Mouse (Mus musculus): ENCODE measurements around the gene Ctnnal1. TPM values are rescaled to one million over a fixed set of nuclear protein-coding genes. Genes with fewer than 3 reads are reported as not detected.

Ctnnal1 gene
- 33.9 and 34.5 TPM in 2 replicates for polyA plus RNA-seq (2012; rRNA removed)

GRCm38 (mm10) chr4:56865003-56865511 lies at the start of gene Ctnnal1:
TSS of gene Ctnnal1 (minus strand) at chr4:56865188.
- WGBS = under 1% methylated on average over 44 of the region's 45 CpGs
- H3K4me3 ChIP-seq (replicated peaks; ENCODE audit: insufficient read depth, low read depth, low read length) = peak within 1 kb of the TSS; percentile 75
- DNase-seq = peak; percentile 93 to 94
- no peaks in the 10 kb centered on the region for H3K27me3 ChIP-seq (ENCODE audit: control insufficient read depth, insufficient read depth, low read length)
- H3K27ac ChIP-seq (ENCODE audit: insufficient read depth, low read length) = peak within 1 kb of the TSS; percentile 67
- TF ChIP-seq POLR2A (IDR thresholded peaks at IDR 0.05; ENCODE audit: borderline replicate concordance, insufficient read depth, low read length) (peak; percentile 74), CTCF (IDR thresholded peaks at IDR 0.05; ENCODE audit: borderline replicate concordance, insufficient read depth, low read depth, low read length) (no peak)
- H3K4me1 ChIP-seq (ENCODE audit: control insufficient read depth, insufficient read depth, low read length) = peaks cover 15% of the 10 kb centered on the region

GRCm38 (mm10) chr4:56914761-56915160 lies 49.8 kb upstream of the Ctnnal1 start:
- H3K27ac ChIP-seq (ENCODE audit: insufficient read depth, low read length) = no peak overlapping the region
- 89% methylated on average over 1 of the region's 1 CpGs for WGBS
- no peaks in the 10 kb centered on the region for H3K4me1 ChIP-seq (ENCODE audit: control insufficient read depth, insufficient read depth, low read length)
- no peaks in the 10 kb centered on the region for H3K27me3 ChIP-seq (ENCODE audit: control insufficient read depth, insufficient read depth, low read length)
- TF ChIP-seq CTCF (IDR thresholded peaks at IDR 0.05; ENCODE audit: borderline replicate concordance, insufficient read depth, low read depth, low read length) (no peak), POLR2A (IDR thresholded peaks at IDR 0.05; ENCODE audit: borderline replicate concordance, insufficient read depth, low read length) (no peak)
- H3K4me3 ChIP-seq (replicated peaks; ENCODE audit: insufficient read depth, low read depth, low read length) = no peak overlapping the region
- DNase-seq = no peak

GRCm38 (mm10) chr4:56914338-56914737 lies 49.4 kb upstream of the Ctnnal1 start:
- WGBS = 93% methylated on average over 6 of the region's 6 CpGs
- TF ChIP-seq CTCF (IDR thresholded peaks at IDR 0.05; ENCODE audit: borderline replicate concordance, insufficient read depth, low read depth, low read length) = no peak
- no peak for TF ChIP-seq POLR2A (IDR thresholded peaks at IDR 0.05; ENCODE audit: borderline replicate concordance, insufficient read depth, low read length)
- Histone ChIP-seq H3K4me3 (replicated peaks; ENCODE audit: insufficient read depth, low read depth, low read length) (no peak overlapping the region), H3K27me3 (ENCODE audit: control insufficient read depth, insufficient read depth, low read length) (no peaks in the 10 kb centered on the region), H3K4me1 (ENCODE audit: control insufficient read depth, insufficient read depth, low read length) (no peaks in the 10 kb centered on the region), H3K27ac (ENCODE audit: insufficient read depth, low read length) (no peak overlapping the region)
- DNase-seq = no peak

GRCm38 (mm10) chr4:56912382-56913001 lies 47.5 kb upstream of the Ctnnal1 start:
- TF ChIP-seq POLR2A (IDR thresholded peaks at IDR 0.05; ENCODE audit: borderline replicate concordance, insufficient read depth, low read length) = no peak
- no peak for TF ChIP-seq CTCF (IDR thresholded peaks at IDR 0.05; ENCODE audit: borderline replicate concordance, insufficient read depth, low read depth, low read length)
- Histone ChIP-seq H3K4me3 (replicated peaks; ENCODE audit: insufficient read depth, low read depth, low read length) (no peak overlapping the region), H3K4me1 (ENCODE audit: control insufficient read depth, insufficient read depth, low read length) (no peaks in the 10 kb centered on the region), H3K27ac (ENCODE audit: insufficient read depth, low read length) (no peak overlapping the region), H3K27me3 (ENCODE audit: control insufficient read depth, insufficient read depth, low read length) (no peaks in the 10 kb centered on the region)
- 94% methylated on average over 7 of the region's 7 CpGs for WGBS
- DNase-seq = no peak

GRCm38 (mm10) chr4:56909568-56909967 lies 44.6 kb upstream of the Ctnnal1 start:
- H3K4me3 ChIP-seq (replicated peaks; ENCODE audit: insufficient read depth, low read depth, low read length) = no peak overlapping the region
- no peaks in the 10 kb centered on the region for H3K4me1 ChIP-seq (ENCODE audit: control insufficient read depth, insufficient read depth, low read length)
- no peak overlapping the region for H3K27ac ChIP-seq (ENCODE audit: insufficient read depth, low read length)
- no peaks in the 10 kb centered on the region for H3K27me3 ChIP-seq (ENCODE audit: control insufficient read depth, insufficient read depth, low read length)
- DNase-seq = no peak
- 91% methylated on average over 3 of the region's 3 CpGs for WGBS
- TF ChIP-seq CTCF (IDR thresholded peaks at IDR 0.05; ENCODE audit: borderline replicate concordance, insufficient read depth, low read depth, low read length) (no peak), POLR2A (IDR thresholded peaks at IDR 0.05; ENCODE audit: borderline replicate concordance, insufficient read depth, low read length) (no peak)

- Histone ChIP-seq H3K27ac (ENCODE audit: insufficient read depth, low read length) (no peak overlapping the region), H3K4me1 (ENCODE audit: control insufficient read depth, insufficient read depth, low read length) (no peaks in the 10 kb centered on the region), H3K27me3 (ENCODE audit: control insufficient read depth, insufficient read depth, low read length) (no peaks in the 10 kb centered on the region), H3K4me3 (replicated peaks; ENCODE audit: insufficient read depth, low read depth, low read length) (no peak overlapping the region)
- DNase-seq = no peak
- WGBS = 93% methylated on average over 5 of the region's 5 CpGs
- TF ChIP-seq POLR2A (IDR thresholded peaks at IDR 0.05; ENCODE audit: borderline replicate concordance, insufficient read depth, low read length) = no peak
- no peak for TF ChIP-seq CTCF (IDR thresholded peaks at IDR 0.05; ENCODE audit: borderline replicate concordance, insufficient read depth, low read depth, low read length)
These were observed 42.7 kb upstream of the Ctnnal1 start for GRCm38 (mm10) chr4:56907671-56908070.

GRCm38 (mm10) chr4:56906926-56907325 lies 41.9 kb upstream of the Ctnnal1 start:
- WGBS = 92% methylated on average over 3 of the region's 3 CpGs
- H3K4me3 ChIP-seq (replicated peaks; ENCODE audit: insufficient read depth, low read depth, low read length) = no peak overlapping the region
- H3K27ac ChIP-seq (ENCODE audit: insufficient read depth, low read length) = no peak overlapping the region
- H3K27me3 ChIP-seq (ENCODE audit: control insufficient read depth, insufficient read depth, low read length) = no peaks in the 10 kb centered on the region
- TF ChIP-seq CTCF (IDR thresholded peaks at IDR 0.05; ENCODE audit: borderline replicate concordance, insufficient read depth, low read depth, low read length) (no peak), POLR2A (IDR thresholded peaks at IDR 0.05; ENCODE audit: borderline replicate concordance, insufficient read depth, low read length) (no peak)
- DNase-seq = no peak
- H3K4me1 ChIP-seq (ENCODE audit: control insufficient read depth, insufficient read depth, low read length) = no peaks in the 10 kb centered on the region

- TF ChIP-seq POLR2A (IDR thresholded peaks at IDR 0.05; ENCODE audit: borderline replicate concordance, insufficient read depth, low read length) = no peak
- no peak for TF ChIP-seq CTCF (IDR thresholded peaks at IDR 0.05; ENCODE audit: borderline replicate concordance, insufficient read depth, low read depth, low read length)
- H3K4me3 ChIP-seq (replicated peaks; ENCODE audit: insufficient read depth, low read depth, low read length) = no peak overlapping the region
- WGBS = 94% methylated on average over 5 of the region's 5 CpGs
- no peaks in the 10 kb centered on the region for H3K4me1 ChIP-seq (ENCODE audit: control insufficient read depth, insufficient read depth, low read length)
- H3K27ac ChIP-seq (ENCODE audit: insufficient read depth, low read length) = no peak overlapping the region
- H3K27me3 ChIP-seq (ENCODE audit: control insufficient read depth, insufficient read depth, low read length) = no peaks in the 10 kb centered on the region
- DNase-seq = no peak
These were observed 40.5 kb upstream of the Ctnnal1 start for GRCm38 (mm10) chr4:56905507-56905906.

Data from cerebellum, adult 2 months (tissue).